Mouse (Mus musculus): ENCODE measurements around the gene Aadacl3. TPM values are rescaled to one million over a fixed set of nuclear protein-coding genes. Genes with fewer than 3 reads are reported as not detected.

Gene Aadacl3
- polyA plus RNA-seq, 1 experiment = not detected

DNA sequence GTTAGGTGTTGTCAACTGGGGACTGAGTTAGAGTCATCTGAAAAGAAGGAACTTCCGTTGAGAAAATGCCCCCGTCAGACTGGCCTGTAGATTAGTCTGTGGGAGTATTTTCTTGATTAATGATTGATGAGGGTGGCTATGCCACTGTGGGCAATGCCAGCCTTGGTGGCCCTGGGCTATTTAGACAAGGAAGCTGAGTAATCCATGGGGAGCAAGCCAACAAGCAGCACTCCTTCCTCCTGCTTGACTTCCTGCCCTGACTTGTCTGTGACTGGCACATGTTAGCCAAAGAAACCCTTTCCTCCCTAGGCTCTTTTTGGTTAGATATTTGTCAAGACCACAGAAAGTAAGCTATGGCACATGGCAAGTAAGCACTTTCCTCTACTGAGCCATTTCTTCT lies 32.8 kb downstream of the Aadacl3 start:
- TF ChIP-seq GATA1 (IDR thresholded peaks at IDR 0.05; ENCODE audit: borderline replicate concordance, low read length) (no peak), FLI1 (IDR thresholded peaks at IDR 0.05; ENCODE audit: low read length) (no peak)
- H3K27me3 ChIP-seq (replicated peaks) = no peaks in the 10 kb centered on the region
- no peaks in the 10 kb centered on the region for H3K4me1 ChIP-seq
- no peak overlapping the region for H3K4me3 ChIP-seq (replicated peaks)
- no peaks in the 10 kb centered on the region for H3K9me3 ChIP-seq
- no peaks in the 10 kb centered on the region for H3K36me3 ChIP-seq (replicated peaks; ENCODE audit: low read length)

DNA sequence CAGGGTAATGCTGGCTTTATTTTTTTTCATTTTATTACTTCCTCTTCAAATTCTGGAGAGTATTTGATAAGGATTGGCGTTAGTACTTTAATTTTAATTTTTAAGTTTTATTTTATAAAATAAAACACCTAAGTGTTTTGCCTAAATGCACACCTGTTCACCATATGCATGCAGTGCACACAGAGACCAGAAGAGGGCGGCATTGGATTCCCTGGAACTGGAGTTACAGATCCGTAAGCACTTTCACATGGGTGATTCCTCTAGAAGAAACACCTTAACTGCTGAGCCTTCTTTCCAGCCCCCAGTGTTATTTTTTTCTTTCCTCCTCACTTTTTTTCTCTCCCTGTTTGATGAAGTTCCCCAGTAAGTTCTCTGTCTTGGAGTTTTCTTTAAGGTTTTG lies 34.7 kb downstream of the Aadacl3 start:
- TF ChIP-seq FLI1 (IDR thresholded peaks at IDR 0.05; ENCODE audit: low read length) (no peak), GATA1 (IDR thresholded peaks at IDR 0.05; ENCODE audit: borderline replicate concordance, low read length) (no peak)
- Histone ChIP-seq H3K4me1 (no peaks in the 10 kb centered on the region), H3K27me3 (replicated peaks) (no peaks in the 10 kb centered on the region), H3K9me3 (no peaks in the 10 kb centered on the region), H3K36me3 (replicated peaks; ENCODE audit: low read length) (no peaks in the 10 kb centered on the region), H3K4me3 (replicated peaks) (no peak overlapping the region)

DNA sequence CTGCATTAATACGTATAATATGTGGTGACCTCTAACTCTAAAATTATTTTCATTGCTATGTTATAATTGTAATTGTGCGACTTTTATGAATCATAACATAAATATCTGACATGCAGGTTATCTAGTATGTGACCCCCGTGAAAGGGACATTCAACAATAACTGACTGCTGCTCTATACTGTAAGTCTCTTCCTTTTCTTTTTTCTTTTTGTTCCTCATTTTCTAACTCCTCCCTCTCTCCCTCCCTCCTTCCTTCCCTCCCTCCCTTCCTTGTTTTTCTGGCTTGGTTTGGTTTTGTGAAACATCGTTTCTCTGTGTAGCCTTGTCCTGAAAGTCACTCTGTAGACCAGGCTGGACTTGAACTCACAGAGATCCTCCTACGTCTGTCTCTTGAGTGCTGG lies 39.0 kb downstream of the Aadacl3 start:
- Histone ChIP-seq H3K36me3 (replicated peaks; ENCODE audit: low read length) (no peaks in the 10 kb centered on the region), H3K4me3 (replicated peaks) (no peak overlapping the region), H3K4me1 (no peaks in the 10 kb centered on the region), H3K27me3 (replicated peaks) (no peaks in the 10 kb centered on the region), H3K9me3 (0 out of 2 replicates have a peak, but pooled peaks cover 2% of the 10 kb centered on the region)
- TF ChIP-seq GATA1 (IDR thresholded peaks at IDR 0.05; ENCODE audit: borderline replicate concordance, low read length) = no peak
- no peak for TF ChIP-seq FLI1 (IDR thresholded peaks at IDR 0.05; ENCODE audit: low read length)

DNA sequence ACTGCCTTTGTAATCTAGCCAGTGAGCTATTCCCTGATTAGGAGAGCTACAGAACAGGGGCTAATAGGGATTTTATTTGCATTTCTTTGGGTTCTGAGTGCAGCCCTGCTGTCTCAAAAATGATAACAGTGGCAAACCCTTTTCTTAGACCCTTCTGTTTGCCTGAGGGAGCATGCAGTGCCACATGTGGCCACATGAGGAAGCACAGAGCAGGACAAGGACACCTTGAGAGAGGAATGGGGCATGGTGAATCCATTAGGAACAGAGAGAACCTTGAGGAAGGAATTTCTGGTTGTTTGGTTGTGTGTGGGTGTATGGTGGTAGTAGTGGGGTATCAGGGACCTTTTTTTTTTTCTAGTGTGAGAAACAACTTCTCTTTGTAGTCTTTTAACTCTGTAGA lies 42.9 kb downstream of the Aadacl3 start:
- no peaks in the 10 kb centered on the region for H3K27me3 ChIP-seq (replicated peaks)
- no peaks in the 10 kb centered on the region for H3K4me1 ChIP-seq
- no peak overlapping the region for H3K4me3 ChIP-seq (replicated peaks)

DNA sequence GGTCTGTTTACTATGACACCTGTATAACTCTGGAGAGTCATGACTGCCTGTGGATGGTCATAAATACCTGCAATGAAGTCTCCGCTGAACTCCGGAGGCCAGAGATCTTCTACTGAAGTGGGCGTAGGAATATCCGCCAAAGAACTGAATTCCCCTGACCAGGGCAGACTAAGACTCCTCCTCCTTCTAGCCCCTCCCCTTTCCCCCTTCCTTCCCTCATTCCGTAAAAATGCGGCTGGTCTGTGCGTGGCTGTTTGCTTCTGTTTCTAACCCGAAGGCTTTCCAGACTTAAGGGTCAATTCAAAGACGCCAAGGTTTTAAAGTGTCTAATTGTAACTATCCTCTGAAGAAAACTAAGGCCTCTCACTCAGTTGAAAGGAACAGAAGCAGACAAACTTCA lies 55.3 kb downstream of the Aadacl3 start, which contains the start of gene Pramef12:
Pramef12 (minus strand) TSS at position 175 of the 400 bp plus-strand sequence.
- peaks cover 3% of the 10 kb centered on the region; the same call in 1 of the 2 replicates for H3K9me3 ChIP-seq
- peaks cover 4% of the 10 kb centered on the region for H3K27me3 ChIP-seq (replicated peaks)
- no peaks in the 10 kb centered on the region for H3K4me1 ChIP-seq
- TF ChIP-seq FLI1 (IDR thresholded peaks at IDR 0.05; ENCODE audit: low read length) (no peak), GATA1 (IDR thresholded peaks at IDR 0.05; ENCODE audit: borderline replicate concordance, low read length) (no peak)
- H3K4me3 ChIP-seq (replicated peaks) = no peak within 1 kb of the TSS
- H3K36me3 ChIP-seq (replicated peaks; ENCODE audit: low read length) = no peaks in the 10 kb centered on the region

More for the DNA sequence above, 42.9 kb downstream of the Aadacl3 start:
- Histone ChIP-seq H3K36me3 (replicated peaks; ENCODE audit: low read length) (no peaks in the 10 kb centered on the region), H3K9me3 (peaks cover 8% of the 10 kb centered on the region; the same call in 1 of the 2 replicates)
- TF ChIP-seq FLI1 (IDR thresholded peaks at IDR 0.05; ENCODE audit: low read length) (no peak), GATA1 (IDR thresholded peaks at IDR 0.05; ENCODE audit: borderline replicate concordance, low read length) (no peak)

DNA sequence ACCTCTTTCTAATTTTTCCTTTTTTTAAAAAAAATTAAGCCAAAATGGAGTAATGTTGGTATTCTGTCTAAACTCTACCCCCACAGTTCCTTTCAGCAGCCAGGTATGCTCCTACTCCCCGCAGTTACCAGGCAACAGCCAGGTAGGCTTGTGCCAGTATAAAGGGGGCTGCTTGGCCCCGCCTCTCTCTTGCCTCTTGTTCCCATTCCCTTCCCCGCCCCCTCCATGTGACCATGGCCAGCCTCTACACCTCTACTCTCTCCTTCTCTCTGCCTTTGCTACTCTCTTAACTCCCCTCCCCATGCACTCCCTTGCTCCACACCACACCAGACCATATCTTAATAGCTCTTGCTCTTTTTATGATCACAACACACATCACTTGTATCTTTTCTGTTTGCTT lies 57.3 kb downstream of the Aadacl3 start:
- H3K9me3 ChIP-seq = peaks cover 3% of the 10 kb centered on the region; the same call in 1 of the 2 replicates
- no peaks in the 10 kb centered on the region for H3K4me1 ChIP-seq
- no peaks in the 10 kb centered on the region for H3K36me3 ChIP-seq (replicated peaks; ENCODE audit: low read length)
- peaks cover 4% of the 10 kb centered on the region for H3K27me3 ChIP-seq (replicated peaks)
- no peak overlapping the region for H3K4me3 ChIP-seq (replicated peaks)
- TF ChIP-seq FLI1 (IDR thresholded peaks at IDR 0.05; ENCODE audit: low read length) = no peak
- no peak for TF ChIP-seq GATA1 (IDR thresholded peaks at IDR 0.05; ENCODE audit: borderline replicate concordance, low read length)

DNA sequence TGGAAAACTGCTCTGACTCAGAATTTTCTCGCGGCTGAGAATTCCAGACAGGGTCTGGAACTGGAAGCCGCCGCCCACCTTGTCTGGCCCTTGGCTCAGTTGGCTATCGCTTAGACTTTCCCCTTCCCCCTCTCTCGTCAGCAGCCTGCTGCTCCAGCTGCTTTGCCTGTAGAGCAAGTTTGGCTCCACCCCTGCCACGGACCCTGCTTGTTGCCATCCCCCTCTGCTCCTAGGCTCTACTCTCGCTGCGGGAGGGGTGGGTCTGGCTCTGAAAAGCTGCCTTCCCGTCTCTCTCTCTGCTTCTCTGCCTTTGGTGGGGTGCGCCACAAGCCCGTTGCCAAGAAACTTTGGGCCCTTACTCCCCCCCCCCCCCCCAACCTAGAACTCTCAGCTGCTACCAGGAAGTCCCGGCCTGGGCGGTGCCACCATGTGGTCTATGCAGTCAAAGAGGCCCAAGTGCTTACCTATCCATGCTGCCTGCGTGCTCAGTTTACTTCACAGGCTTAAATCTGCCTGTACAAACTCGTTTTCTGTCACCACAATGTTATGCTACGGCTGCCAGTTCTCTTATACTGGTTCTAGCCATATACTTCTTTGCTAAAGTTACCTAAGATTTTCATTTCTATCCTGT lies 59.0 kb downstream of the Aadacl3 start:
- TF ChIP-seq GATA1 (IDR thresholded peaks at IDR 0.05; ENCODE audit: borderline replicate concordance, low read length) (no peak), FLI1 (IDR thresholded peaks at IDR 0.05; ENCODE audit: low read length) (no peak)
- H3K4me1 ChIP-seq = no peaks in the 10 kb centered on the region
- H3K27me3 ChIP-seq (replicated peaks) = peaks cover 4% of the 10 kb centered on the region
- no peaks in the 10 kb centered on the region for H3K9me3 ChIP-seq
- H3K4me3 ChIP-seq (replicated peaks) = peak overlapping the region; percentile 71
- H3K36me3 ChIP-seq (replicated peaks; ENCODE audit: low read length) = no peaks in the 10 kb centered on the region

Other genes with a start within 250 kb of the Aadacl3 start
- gene Pramel5, start 183.3 kb downstream of the Aadacl3 start, polyA plus RNA-seq (2012; ENCODE audit: insufficient read depth, low replicate concordance) = not detected in 2 replicates
- not detected in 2 replicates for gene Gm13128, start 133.5 kb downstream of the Aadacl3 start, polyA plus RNA-seq (2012; ENCODE audit: insufficient read depth, low replicate concordance)
- not detected in 2 replicates for gene Gm13119, start 105.8 kb downstream of the Aadacl3 start, polyA plus RNA-seq (2012; ENCODE audit: insufficient read depth, low replicate concordance)
- gene Pramef20, start 85.8 kb downstream of the Aadacl3 start, polyA plus RNA-seq (2012; ENCODE audit: insufficient read depth, low replicate concordance) = not detected in 2 replicates
- gene Pramef12, start 55.3 kb downstream of the Aadacl3 start, polyA plus RNA-seq (2012; ENCODE audit: insufficient read depth, low replicate concordance) = not detected in 2 replicates
- not detected in 2 replicates for gene 1700012P22Rik, start 25.0 kb downstream of the Aadacl3 start, polyA plus RNA-seq (2012; ENCODE audit: insufficient read depth, low replicate concordance)
- not detected in 2 replicates for gene Gm9944, start 10.4 kb downstream of the Aadacl3 start, polyA plus RNA-seq (2012; ENCODE audit: insufficient read depth, low replicate concordance)
- gene 9430007A20Rik, start 56.1 kb upstream of the Aadacl3 start, polyA plus RNA-seq (2012; ENCODE audit: insufficient read depth, low replicate concordance) = not detected in 2 replicates
- gene Gm13124, start 101.4 kb upstream of the Aadacl3 start, polyA plus RNA-seq (2012; ENCODE audit: insufficient read depth, low replicate concordance) = not detected in 2 replicates
- gene Aadacl4, start 150.0 kb upstream of the Aadacl3 start, polyA plus RNA-seq (2012; ENCODE audit: insufficient read depth, low replicate concordance) = not detected in 2 replicates
- not detected in 2 replicates for gene Gm436, start 222.6 kb upstream of the Aadacl3 start, polyA plus RNA-seq (2012; ENCODE audit: insufficient read depth, low replicate concordance)